Mouse (Mus musculus) hematopoietic stem cell, adult 5-6 weeks (primary cell): ENCODE data around the gene Fam189a1. TPM values are rescaled to one million over a fixed set of nuclear protein-coding genes. Genes with fewer than 3 reads are reported as not detected.

Experiments
- ATAC-seq, 2 experiments: fragments of 125-278 bp in 1 of 2; replicated peaks in 1 of 2; 2 replicates each; pipeline ENCODE4 v1.8.0; 2016 to 2017; ENCODE audit warnings: inconsistent platforms in 2 of 2, mild to moderate bottlenecking in 2 of 2, moderate number of reproducible peaks in 2 of 2, low read depth in 1 of 2, moderate TSS enrichment in 1 of 2; ENCODE audit not compliant: low FRiP score in 2 of 2, poor library complexity in 2 of 2, severe bottlenecking in 2 of 2, insufficient read depth in 1 of 2, low TSS enrichment in 1 of 2
- total RNA-seq: library from RNA; stranded (forward); fragments of 172-1452, 232-1000 nt; gene quantifications from 2 replicates; pipeline ENCODE4 v1.2.3, GENCODE M21; 2017

Gene Fam189a1
- total RNA-seq, 1 experiment from 2014 or later, result not detected

DNA sequence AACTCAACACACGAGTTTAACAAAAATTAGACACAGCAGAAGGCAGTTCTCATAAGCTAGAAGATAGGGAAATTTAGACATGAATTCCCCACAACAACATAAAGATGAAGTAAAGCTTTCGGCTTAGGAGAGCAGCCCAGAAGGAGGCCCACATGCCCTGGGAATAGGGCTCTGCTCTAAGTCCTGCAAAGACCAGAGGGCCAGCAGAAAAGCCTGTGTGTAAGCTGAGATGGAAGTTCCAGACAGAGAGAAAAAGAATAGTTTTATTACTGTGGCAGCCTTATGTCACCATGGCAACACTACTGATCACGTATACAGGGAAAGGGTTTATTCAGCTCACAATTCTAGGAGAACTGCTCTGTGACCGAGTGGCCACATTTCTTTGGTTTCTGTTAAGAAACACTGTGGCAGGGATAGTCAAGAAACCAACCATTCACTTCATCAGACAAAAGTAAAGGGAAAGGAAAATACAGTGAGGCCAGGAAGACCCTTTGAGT lies 156.6 kb downstream of the Fam189a1 start:
- ATAC-seq, result no peak

DNA sequence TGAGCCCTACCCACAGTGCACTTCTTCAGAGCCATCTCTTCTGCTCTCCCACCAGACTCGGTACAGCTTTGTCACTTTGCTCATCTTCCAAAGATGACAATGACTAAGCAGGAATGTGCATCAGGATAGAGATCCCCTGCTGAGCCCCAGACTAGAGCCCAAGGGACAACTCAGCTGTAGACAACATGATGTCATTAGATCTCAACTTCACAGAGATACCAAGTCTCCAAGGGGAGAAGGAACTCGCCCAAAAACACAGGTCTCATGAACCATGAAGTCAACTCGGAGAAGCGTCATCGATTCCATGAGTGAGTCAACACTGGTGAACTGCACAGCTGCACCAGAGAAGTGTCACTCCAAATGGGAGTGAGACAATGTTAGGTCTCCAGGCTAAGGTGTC lies 158.6 kb downstream of the Fam189a1 start:
- ATAC-seq, result no peak

DNA sequence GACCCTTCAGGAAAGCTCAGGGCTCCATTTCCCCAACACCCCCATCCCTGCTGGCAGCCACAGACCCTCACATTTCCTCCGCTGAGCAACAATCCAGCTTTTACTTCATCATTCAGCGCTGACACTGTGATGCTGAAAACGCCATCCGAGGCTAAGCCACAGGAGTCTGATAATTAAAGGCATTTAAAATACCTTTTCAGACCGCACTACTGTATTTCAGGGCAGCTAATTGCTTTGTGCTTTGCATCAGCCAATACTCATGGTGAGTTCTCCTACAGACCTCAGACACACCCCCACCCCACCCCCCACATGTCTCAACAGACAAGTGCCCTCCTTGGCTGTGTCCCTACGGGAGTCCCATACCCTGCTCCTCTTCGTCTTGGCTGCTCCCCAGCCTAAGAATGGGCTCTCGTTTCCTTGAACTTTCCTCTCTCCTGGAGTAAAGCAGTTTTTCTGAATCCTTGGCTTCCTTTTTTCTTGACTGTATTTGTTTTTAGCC lies 160.4 kb downstream of the Fam189a1 start:
- ATAC-seq, result no peak

DNA sequence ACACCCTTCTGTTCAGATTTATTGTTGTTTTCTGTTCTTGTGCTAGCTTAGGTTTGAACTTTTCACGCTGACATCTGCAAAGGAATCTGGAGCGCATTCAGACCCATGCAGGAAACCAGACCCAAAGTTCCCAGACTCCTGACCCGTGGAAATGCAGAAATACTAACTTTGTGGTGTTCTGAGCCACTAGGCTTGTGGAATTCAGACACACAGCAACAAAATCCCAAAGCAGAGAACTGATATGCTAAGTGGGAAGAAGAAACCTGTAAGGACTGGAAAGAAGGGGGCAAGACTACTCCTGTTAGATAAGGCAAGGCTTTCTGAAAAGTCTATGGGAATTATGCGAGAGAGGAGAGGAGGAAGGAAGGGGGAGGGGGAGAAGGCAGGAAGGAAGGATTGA lies 167.0 kb downstream of the Fam189a1 start:
- ATAC-seq, result no peak

DNA sequence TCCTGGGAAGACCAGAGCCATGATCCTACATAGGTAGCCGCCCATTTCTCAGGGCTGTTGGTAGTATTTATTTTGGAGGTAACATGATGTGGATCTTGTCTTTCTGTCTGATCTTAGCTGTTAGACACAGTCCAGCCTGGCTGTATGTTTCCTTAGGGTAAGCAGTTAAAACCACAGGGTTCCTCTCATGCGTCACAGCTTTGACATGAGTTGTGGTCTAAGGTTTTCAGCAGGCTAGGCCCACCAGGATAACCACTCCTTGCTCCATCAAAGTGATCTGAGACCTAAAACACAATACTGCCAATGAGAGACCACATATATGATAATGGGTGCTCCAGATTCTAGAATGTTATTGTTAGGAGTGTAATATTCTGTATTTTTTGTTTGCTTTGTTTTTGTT lies 168.4 kb downstream of the Fam189a1 start:
- ATAC-seq, result peak; percentile 80 to 92

DNA sequence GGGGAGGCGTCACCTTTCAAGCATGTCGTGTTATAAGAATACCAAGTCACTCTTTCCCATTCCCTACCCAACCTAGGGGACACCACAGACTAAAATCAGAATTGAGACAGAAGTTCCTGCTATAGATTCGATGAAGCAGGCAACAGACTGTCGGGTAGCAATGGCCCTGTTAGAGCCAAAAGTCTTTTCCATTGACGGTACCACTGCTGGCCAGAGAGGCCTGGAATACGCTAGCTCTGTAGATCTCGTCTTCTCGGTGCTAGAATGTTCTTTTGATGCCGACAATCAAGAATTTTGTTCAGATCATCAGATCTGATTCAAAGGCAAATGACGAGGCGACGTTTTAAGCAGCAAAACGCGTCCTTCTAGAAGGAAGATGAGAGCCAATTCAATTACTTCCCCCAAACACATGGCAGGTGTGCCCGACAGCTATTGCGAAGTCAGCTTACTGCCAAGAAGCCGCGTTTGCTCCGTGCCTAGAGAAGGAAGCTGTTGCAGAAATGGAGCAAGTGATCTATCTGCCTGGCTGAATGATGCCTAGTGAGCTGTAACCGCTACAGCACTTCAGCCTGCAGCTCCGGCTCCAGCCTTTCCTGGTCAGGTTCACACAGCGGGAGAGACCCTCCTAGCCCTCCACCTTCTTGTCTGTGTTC lies 171.8 kb downstream of the Fam189a1 start:
- ATAC-seq, result no peak

DNA sequence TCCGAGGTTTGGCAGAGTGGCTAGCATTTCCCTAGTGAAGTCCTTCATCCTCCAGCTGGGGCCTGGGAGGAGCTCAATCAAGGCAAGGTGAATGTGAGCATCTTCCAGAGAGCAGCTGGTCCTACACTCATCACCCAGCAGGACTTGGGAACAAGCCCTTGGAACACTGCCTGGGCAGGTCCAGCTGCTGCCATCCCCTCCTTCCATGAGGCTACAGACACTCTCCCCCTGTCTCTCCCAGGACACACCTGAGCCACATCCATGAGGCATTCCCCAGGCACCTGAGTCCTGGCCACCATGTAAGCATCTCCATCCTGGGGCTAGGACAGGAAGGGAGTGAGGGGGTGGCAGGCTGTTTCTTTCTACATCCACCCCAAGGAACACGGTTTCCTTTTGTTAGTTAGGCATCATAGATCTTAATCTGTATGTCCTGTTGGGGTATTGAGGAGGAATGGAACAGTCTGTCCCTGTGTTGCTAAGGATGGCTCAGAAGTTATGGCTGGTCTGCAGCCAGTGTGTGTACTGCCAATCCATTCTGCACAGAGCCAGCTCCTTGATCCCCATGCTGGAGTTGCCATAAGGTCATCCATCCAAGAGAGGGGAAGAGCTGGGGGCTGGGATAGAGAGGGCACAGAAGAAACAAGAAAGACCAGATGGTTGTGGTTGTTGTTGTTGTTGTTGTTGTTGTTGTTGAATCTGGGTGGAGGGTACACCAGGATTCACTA lies 174.7 kb downstream of the Fam189a1 start:
- no peak for ATAC-seq

DNA sequence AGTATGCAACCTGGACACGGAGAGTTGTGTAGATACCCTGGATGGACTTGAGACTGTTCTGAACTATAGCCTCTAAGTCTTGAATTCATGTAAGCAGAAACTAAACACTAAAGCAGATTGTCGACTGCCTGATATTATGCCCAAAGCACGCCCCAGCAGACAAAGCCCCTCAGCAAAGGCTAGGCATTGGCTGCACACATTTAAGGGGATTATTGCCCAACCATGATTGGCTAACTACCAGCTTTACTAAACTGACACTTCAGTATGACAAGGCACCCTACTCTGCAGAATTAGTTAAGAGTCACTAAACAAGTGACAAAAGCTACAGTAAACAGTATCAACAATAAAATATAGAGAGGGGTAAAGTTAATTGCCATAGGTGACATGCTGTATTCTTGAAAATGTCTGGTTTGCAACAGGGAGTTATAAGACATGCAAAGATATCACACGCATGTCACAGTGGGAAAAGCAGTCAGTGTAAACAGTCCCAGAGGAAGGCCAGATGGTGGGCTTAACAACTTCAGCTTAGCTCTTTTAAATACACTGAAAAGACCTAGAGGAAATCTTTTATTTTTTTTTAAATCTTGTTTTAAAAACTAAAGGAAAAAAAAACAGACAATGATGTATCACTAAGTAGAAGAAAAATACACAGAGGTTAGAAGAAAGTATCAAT lies 182.6 kb downstream of the Fam189a1 start:
- ATAC-seq, result no peak

DNA sequence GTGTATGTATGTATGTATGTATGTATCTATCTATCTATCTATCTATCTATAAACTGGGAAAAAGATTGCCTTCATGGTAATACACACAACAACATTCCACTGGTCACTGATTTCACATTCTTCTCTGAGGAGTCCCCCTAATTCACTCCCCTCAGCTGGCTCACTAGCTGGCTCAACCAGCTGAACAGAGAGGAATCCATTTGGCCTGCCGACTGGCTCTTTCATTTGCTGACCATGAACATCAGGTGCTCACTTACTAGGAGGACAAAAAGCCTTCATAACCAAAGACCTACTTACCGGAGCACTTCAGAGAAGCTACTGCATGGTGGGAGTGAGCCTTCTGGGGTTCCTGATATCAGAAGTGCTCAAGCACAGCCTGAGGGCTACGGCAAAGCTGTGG lies 194.2 kb downstream of the Fam189a1 start:
- no peak for ATAC-seq

DNA sequence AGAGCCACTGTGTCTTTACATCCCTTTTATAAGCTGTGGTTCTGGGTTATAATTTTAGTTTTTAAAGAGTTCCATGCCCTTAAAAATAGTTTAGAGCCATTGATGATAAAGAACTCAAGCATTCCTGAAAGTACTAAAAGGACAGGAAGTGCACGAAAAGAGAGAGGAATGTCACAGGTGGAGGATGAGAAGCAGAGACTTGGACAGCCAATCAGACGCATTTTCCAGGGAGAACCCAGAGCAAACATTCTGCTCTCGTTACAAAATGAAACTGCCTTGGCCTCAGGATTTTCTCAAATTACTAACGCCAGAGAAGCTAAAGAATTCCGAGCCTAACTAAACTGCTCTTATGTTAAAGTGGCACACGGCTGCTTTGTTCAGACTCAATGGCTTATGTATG lies 197.3 kb downstream of the Fam189a1 start:
- no peak for ATAC-seq

DNA sequence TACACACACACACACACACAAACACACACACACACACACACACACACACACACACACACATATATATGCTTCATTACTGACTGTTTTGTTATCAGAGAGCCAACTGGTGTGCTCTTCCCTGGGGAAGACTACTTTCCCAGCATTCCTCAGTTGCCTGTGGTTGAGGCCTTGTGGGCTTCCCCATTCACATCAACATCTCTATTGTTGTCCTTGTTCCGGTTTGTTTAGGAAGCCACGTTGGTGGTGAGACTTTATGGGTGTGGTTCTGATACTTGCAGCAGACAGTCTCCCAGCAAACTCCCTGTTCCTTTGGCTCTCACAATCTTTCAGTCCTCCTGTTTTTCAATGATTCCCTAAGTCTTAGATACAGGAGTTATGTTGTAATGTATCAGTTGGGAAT lies 204.2 kb downstream of the Fam189a1 start:
- no peak for ATAC-seq

DNA sequence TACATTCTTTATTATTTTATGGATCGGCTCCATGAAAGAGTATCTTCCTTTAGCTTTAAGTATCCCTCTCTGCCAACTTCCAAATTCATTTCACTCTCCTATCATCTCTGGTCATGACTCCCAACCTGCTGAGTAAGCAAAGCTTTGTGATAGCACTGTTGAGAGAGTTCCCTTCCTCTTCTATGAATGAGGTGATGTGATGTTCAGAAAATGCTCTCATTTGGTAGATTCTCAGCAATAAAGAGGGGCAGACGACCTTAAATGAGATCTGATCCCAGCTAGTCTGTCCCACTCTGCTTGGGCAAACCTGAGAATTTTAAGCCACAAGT lies 205.6 kb downstream of the Fam189a1 start:
- no peak for ATAC-seq

DNA sequence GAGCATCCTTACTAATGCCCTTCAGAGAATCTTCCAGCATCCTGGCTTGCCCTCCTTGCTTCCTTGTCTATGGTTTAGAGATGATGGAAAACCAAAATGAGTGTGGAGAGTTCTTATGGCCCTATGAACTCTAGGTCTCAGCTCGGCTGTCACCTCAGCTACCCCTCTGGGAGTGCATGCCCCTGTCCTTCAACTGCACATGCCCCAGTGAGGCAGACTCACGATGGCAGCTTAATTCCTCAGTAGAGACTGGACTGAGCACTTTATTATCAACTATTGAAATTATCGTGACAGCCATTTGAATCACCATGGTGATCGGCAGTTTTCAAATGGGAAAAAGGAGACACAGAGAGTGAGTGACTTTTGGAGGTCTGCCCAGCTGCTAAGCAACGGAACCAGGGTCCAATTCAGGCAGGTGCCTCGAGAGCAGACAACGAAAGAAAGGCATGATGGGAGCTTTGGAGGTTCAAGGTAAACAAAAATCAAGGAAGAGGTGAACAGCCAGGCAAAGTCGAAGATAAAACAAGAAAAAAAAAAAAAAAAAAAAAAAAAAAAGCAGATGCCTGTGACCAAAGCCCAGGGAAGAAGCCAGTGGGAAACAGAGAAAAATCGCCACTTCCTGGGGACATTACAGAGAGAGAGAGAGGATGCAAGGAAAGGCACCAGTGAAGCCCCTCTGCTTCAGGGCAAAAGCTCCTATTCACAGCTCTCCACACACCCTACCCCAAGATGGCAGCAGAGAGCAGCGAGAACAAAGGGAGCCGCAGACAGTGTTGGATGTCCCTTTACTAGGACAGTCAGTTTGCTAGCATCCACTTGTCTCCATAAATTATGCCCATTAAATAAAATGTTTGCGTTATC lies 206.2 kb downstream of the Fam189a1 start:
- peak; percentile 76 to 80; a peak in 3 of 4 replicates for ATAC-seq

DNA sequence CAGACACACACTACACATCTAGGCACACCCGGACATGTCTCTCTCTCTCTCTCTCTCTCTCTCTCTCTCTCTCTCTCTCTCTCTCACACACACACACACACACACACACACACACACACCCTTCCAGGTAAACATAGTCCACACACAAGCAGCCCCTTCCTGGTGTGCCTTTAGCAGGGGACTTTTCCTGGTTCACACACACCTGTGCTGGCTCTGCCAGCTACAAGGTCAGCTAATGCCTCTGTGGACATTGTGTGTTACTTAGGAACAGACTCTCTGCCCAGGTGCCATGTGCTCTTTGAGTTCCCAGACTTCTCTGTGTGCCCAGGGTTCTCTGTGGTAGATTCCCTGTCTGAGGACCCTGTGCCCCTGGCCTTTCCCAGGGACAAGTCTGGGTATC lies 206.9 kb downstream of the Fam189a1 start:
- no peak for ATAC-seq

DNA sequence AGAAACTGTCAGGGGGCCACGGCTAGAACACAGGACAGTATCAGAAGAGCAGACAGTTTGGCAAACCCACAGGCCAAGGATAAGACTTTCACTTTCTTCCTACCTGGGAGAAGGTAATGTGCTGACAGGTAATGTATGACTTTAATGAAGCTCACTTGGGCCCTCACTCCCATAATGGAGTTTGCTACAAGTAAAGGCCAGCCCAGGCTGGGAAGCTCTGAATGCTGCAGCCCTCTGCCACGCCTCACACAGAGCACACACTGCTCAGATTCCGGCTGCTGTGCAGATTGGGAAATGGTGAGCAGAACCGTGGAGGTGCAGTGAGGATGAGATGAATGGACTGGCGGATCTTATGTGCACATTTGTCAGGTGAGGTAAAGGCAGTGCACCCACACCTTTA lies 211.7 kb downstream of the Fam189a1 start:
- no peak for ATAC-seq

DNA sequence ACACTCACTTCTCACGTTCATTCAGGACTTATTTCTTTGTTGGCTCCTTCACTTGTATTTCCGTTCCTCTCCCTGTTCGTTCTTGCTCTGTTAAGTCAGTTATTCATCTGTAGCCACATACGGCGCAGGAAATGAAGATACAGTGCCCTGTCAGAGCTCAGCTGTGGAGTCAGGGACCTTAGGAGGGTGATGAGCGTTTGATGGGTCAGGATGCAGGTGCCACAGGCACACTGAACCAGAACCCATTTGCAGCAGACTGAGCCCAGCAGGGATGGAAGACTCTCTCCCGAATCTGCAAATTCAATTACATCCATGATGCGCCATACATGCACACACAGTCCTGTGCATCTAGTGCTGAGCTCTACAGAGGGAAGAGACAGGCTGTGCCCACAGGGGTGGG lies 212.2 kb downstream of the Fam189a1 start:
- ATAC-seq, result no peak

DNA sequence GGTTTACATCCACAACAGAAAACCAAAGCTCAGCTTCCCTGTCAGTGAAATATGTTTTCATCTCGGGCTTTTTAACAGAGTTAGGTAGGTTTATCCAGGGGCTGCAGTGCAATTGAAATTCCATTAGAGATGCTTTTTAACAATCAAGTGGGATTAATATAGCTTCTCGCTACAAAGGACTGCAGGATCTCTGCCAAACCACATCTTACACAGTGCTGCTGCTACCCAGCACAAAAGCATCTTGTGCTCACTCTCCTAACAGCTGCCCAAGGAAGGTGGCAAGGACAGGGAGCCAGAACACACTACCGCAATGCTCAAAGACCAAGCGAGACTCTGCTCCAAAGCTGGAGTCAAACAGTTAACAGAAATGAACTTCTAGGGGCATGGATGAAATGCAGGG lies 219.4 kb downstream of the Fam189a1 start:
- no peak for ATAC-seq

DNA sequence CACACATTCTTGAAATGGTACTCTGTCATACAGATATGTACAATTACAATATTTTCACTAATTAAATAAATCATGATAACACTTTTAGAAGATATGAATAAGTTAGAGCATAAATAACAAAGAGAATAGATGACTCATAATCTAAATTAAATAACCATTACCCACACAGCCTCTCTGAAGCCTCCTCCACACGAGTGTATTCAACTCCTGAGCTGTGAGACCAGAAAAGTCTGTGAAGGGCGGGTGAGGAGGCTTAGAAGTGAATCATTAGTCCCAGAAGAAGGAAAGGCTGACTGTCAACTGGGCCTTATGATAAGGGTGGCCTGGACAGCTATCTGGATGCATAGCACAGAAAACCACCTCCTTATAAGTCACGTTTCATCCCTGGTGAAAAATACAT lies 222.3 kb downstream of the Fam189a1 start:
- ATAC-seq, result no peak
